Mouse (Mus musculus): ENCODE results near the gene Cel. TPM values are rescaled to one million over a fixed set of nuclear protein-coding genes. Genes with fewer than 3 reads are reported as not detected.

Cel gene
- total and polyA plus RNA-seq, 2 experiments from 2014 or later: not detected

GRCm38 (mm10) chr2:28540587-28541227 lies 22.5 kb downstream of the Cel start:
- no peaks in the 10 kb centered on the region for H3K9me3 ChIP-seq (replicated peaks; ENCODE audit: control insufficient read depth, low read length)
- no peak overlapping the region for H3K4me3 ChIP-seq (ENCODE audit: low read depth, low read length)
- no peak overlapping the region for H3K9ac ChIP-seq (replicated peaks; ENCODE audit: low read depth, low read length)
- H3K27me3 ChIP-seq (ENCODE audit: control insufficient read depth, insufficient read depth, low read length): no peaks in the 10 kb centered on the region
- peaks cover 34% of the 10 kb centered on the region for H3K4me1 ChIP-seq (ENCODE audit: control insufficient read depth, insufficient read depth)
- 86% methylated on average over 8 of the region's 8 CpGs for WGBS
- no peak overlapping the region for H3K27ac ChIP-seq (ENCODE audit: low read depth)
- ATAC-seq (ENCODE audit: insufficient read depth, low read depth): no peak
- H3K36me3 ChIP-seq (replicated peaks; ENCODE audit: control insufficient read depth, insufficient read depth, low read length): peaks cover 37% of the 10 kb centered on the region
- TF ChIP-seq CTCF (IDR thresholded peaks at IDR 0.05; ENCODE audit: low read depth): no peak
- TF ChIP-seq EP300 (IDR thresholded peaks at IDR 0.05; ENCODE audit: low read depth): no peak
- no peak for DNase-seq (ENCODE audit: low spot score)
- no peak overlapping the region for H3K4me2 ChIP-seq (ENCODE audit: low read depth, low read length)

- ATAC-seq (ENCODE audit: insufficient read depth, low read depth) (no peak), DNase-seq (ENCODE audit: low spot score) (no peak)
- peaks cover 30% of the 10 kb centered on the region for H3K36me3 ChIP-seq (replicated peaks; ENCODE audit: control insufficient read depth, insufficient read depth, low read length)
- TF ChIP-seq EP300 (IDR thresholded peaks at IDR 0.05; ENCODE audit: low read depth): no peak
- no peak for TF ChIP-seq CTCF (IDR thresholded peaks at IDR 0.05; ENCODE audit: low read depth)
- H3K4me2 ChIP-seq (ENCODE audit: low read depth, low read length): no peak overlapping the region
- H3K4me3 ChIP-seq (ENCODE audit: low read depth, low read length): no peak overlapping the region
- no peaks in the 10 kb centered on the region for H3K9me3 ChIP-seq (replicated peaks; ENCODE audit: control insufficient read depth, low read length)
- H3K4me1 ChIP-seq (ENCODE audit: control insufficient read depth, insufficient read depth): peaks cover 39% of the 10 kb centered on the region
- no peak overlapping the region for H3K27ac ChIP-seq (ENCODE audit: low read depth)
- no peak overlapping the region for H3K9ac ChIP-seq (replicated peaks; ENCODE audit: low read depth, low read length)
- H3K27me3 ChIP-seq (ENCODE audit: control insufficient read depth, insufficient read depth, low read length): no peaks in the 10 kb centered on the region
- WGBS: 61% methylated on average over 2 of the region's 2 CpGs
These were observed 23.3 kb downstream of the Cel start for GRCm38 (mm10) chr2:28539949-28540348.

- H3K27me3 ChIP-seq (ENCODE audit: control insufficient read depth, insufficient read depth, low read length): no peaks in the 10 kb centered on the region
- H3K9me3 ChIP-seq (replicated peaks; ENCODE audit: control insufficient read depth, low read length): no peaks in the 10 kb centered on the region
- TF ChIP-seq CTCF (IDR thresholded peaks at IDR 0.05; ENCODE audit: low read depth): no peak
- no peak for TF ChIP-seq EP300 (IDR thresholded peaks at IDR 0.05; ENCODE audit: low read depth)
- DNase-seq (ENCODE audit: low spot score) (no peak), ATAC-seq (ENCODE audit: insufficient read depth, low read depth) (peak; percentile 57)
- no peak overlapping the region for H3K9ac ChIP-seq (replicated peaks; ENCODE audit: low read depth, low read length)
- H3K4me1 ChIP-seq (ENCODE audit: control insufficient read depth, insufficient read depth): peaks cover 41% of the 10 kb centered on the region
- peak overlapping the region; percentile 66 for H3K27ac ChIP-seq (ENCODE audit: low read depth)
- H3K36me3 ChIP-seq (replicated peaks; ENCODE audit: control insufficient read depth, insufficient read depth, low read length): peaks cover 23% of the 10 kb centered on the region
- H3K4me2 ChIP-seq (ENCODE audit: low read depth, low read length): no peak overlapping the region
- no peak overlapping the region for H3K4me3 ChIP-seq (ENCODE audit: low read depth, low read length)
- 44% methylated on average over 7 of the region's 7 CpGs for WGBS
These were observed 24.0 kb downstream of the Cel start for GRCm38 (mm10) chr2:28539206-28539605.

GRCm38 (mm10) chr2:28538817-28539128 lies 24.4 kb downstream of the Cel start:
- DNase-seq (ENCODE audit: low spot score) (no peak), ATAC-seq (ENCODE audit: insufficient read depth, low read depth) (no peak)
- peaks cover 19% of the 10 kb centered on the region for H3K36me3 ChIP-seq (replicated peaks; ENCODE audit: control insufficient read depth, insufficient read depth, low read length)
- H3K4me1 ChIP-seq (ENCODE audit: control insufficient read depth, insufficient read depth): peaks cover 46% of the 10 kb centered on the region
- no peak overlapping the region for H3K4me2 ChIP-seq (ENCODE audit: low read depth, low read length)
- TF ChIP-seq EP300 (IDR thresholded peaks at IDR 0.05; ENCODE audit: low read depth) (no peak), CTCF (IDR thresholded peaks at IDR 0.05; ENCODE audit: low read depth) (no peak)
- H3K27ac ChIP-seq (ENCODE audit: low read depth): peak overlapping the region; percentile 66
- H3K9me3 ChIP-seq (replicated peaks; ENCODE audit: control insufficient read depth, low read length): no peaks in the 10 kb centered on the region
- no peaks in the 10 kb centered on the region for H3K27me3 ChIP-seq (ENCODE audit: control insufficient read depth, insufficient read depth, low read length)
- H3K9ac ChIP-seq (replicated peaks; ENCODE audit: low read depth, low read length): no peak overlapping the region
- WGBS: 50% methylated on average over 1 of the region's 1 CpGs
- H3K4me3 ChIP-seq (ENCODE audit: low read depth, low read length): no peak overlapping the region

- H3K9ac ChIP-seq (replicated peaks; ENCODE audit: low read depth, low read length): no peak overlapping the region
- DNase-seq (ENCODE audit: low spot score): no peak
- WGBS: 71% methylated on average over 8 of the region's 8 CpGs
- peaks cover 48% of the 10 kb centered on the region for H3K4me1 ChIP-seq (ENCODE audit: control insufficient read depth, insufficient read depth)
- no peak overlapping the region for H3K4me3 ChIP-seq (ENCODE audit: low read depth, low read length)
- no peaks in the 10 kb centered on the region for H3K9me3 ChIP-seq (replicated peaks; ENCODE audit: control insufficient read depth, low read length)
- no peak for ATAC-seq (ENCODE audit: insufficient read depth, low read depth)
- H3K36me3 ChIP-seq (replicated peaks; ENCODE audit: control insufficient read depth, insufficient read depth, low read length): peaks cover 13% of the 10 kb centered on the region
- H3K27me3 ChIP-seq (ENCODE audit: control insufficient read depth, insufficient read depth, low read length): no peaks in the 10 kb centered on the region
- 0 out of 2 replicates have a peak overlapping the region, but pooled peaks have one; percentile 66 for H3K27ac ChIP-seq (ENCODE audit: low read depth)
- TF ChIP-seq CTCF (IDR thresholded peaks at IDR 0.05; ENCODE audit: low read depth) (no peak), EP300 (IDR thresholded peaks at IDR 0.05; ENCODE audit: low read depth) (no peak)
- no peak overlapping the region for H3K4me2 ChIP-seq (ENCODE audit: low read depth, low read length)
These were observed 25.0 kb downstream of the Cel start for GRCm38 (mm10) chr2:28537995-28538816.
